Mouse (Mus musculus): ENCODE results near the gene Cep112. TPM values are rescaled to one million over a fixed set of nuclear protein-coding genes. Genes with fewer than 3 reads are reported as not detected.

The Cep112 gene
- polyA plus RNA-seq, 1 experiment, result 0.97 TPM

GRCm38 (mm10) chr11:108889121-108889520 lies 464.1 kb downstream of the Cep112 start:
- Histone ChIP-seq H3K4me3 (ENCODE audit: insufficient read depth, poor library complexity, severe bottlenecking) (no peak overlapping the region), H3K79me2 (ENCODE audit: control insufficient read depth, insufficient read depth) (no peaks in the 10 kb centered on the region), H3K36me3 (ENCODE audit: control insufficient read depth, insufficient read depth) (no peaks in the 10 kb centered on the region), H3K27me3 (ENCODE audit: control insufficient read depth, insufficient read depth, insufficient read length) (no peaks in the 10 kb centered on the region), H3ac (ENCODE audit: control insufficient read depth, insufficient read length, low read depth) (no peak overlapping the region), H3K79me3 (ENCODE audit: low read depth) (no peaks in the 10 kb centered on the region)
- TF ChIP-seq MAX (IDR thresholded peaks at IDR 0.05) (no peak), USF1 (IDR thresholded peaks at IDR 0.05; ENCODE audit: low read depth) (no peak), MYOG (IDR thresholded peaks at IDR 0.05; ENCODE audit: control insufficient read depth, extremely low read depth, insufficient read length) (no peak), CEBPB (IDR thresholded peaks at IDR 0.05; ENCODE audit: low read depth) (no peak), CTCF (IDR thresholded peaks at IDR 0.05; ENCODE audit: control insufficient read depth, insufficient read depth, insufficient read length) (no peak), FOSL1 (IDR thresholded peaks at IDR 0.05; ENCODE audit: insufficient read depth, low read length, poor library complexity, severe bottlenecking) (no peak), MYOD1 (IDR thresholded peaks at IDR 0.05; ENCODE audit: control insufficient read depth, insufficient read length, low read depth) (no peak)

GRCm38 (mm10) chr11:108890544-108890943 lies 465.6 kb downstream of the Cep112 start:
- TF ChIP-seq MAX (IDR thresholded peaks at IDR 0.05) (no peak), MYOG (IDR thresholded peaks at IDR 0.05; ENCODE audit: control insufficient read depth, extremely low read depth, insufficient read length) (no peak), MYOD1 (IDR thresholded peaks at IDR 0.05; ENCODE audit: control insufficient read depth, insufficient read length, low read depth) (no peak), FOSL1 (IDR thresholded peaks at IDR 0.05; ENCODE audit: insufficient read depth, low read length, poor library complexity, severe bottlenecking) (no peak)
- Histone ChIP-seq H3K27me3 (ENCODE audit: control insufficient read depth, insufficient read depth, insufficient read length) (no peaks in the 10 kb centered on the region), H3K79me2 (ENCODE audit: control insufficient read depth, insufficient read depth) (no peaks in the 10 kb centered on the region), H3ac (ENCODE audit: control insufficient read depth, insufficient read length, low read depth) (no peak overlapping the region), H3K79me3 (ENCODE audit: low read depth) (no peaks in the 10 kb centered on the region), H3K36me3 (ENCODE audit: control insufficient read depth, insufficient read depth) (no peaks in the 10 kb centered on the region), H3K4me3 (ENCODE audit: insufficient read depth, poor library complexity, severe bottlenecking) (no peak overlapping the region)

- Histone ChIP-seq H3K27me3 (ENCODE audit: control insufficient read depth, insufficient read depth, insufficient read length) (no peaks in the 10 kb centered on the region), H3K79me3 (ENCODE audit: low read depth) (no peaks in the 10 kb centered on the region), H3K79me2 (ENCODE audit: control insufficient read depth, insufficient read depth) (no peaks in the 10 kb centered on the region), H3K36me3 (ENCODE audit: control insufficient read depth, insufficient read depth) (no peaks in the 10 kb centered on the region), H3K4me3 (ENCODE audit: insufficient read depth, poor library complexity, severe bottlenecking) (no peak overlapping the region), H3ac (ENCODE audit: control insufficient read depth, insufficient read length, low read depth) (no peak overlapping the region)
- no peak for TF ChIP-seq CEBPB (IDR thresholded peaks at IDR 0.05; ENCODE audit: low read depth)
- TF ChIP-seq MYOD1 (IDR thresholded peaks at IDR 0.05; ENCODE audit: control insufficient read depth, insufficient read length, low read depth), result no peak
- TF ChIP-seq MYOG (IDR thresholded peaks at IDR 0.05; ENCODE audit: control insufficient read depth, extremely low read depth, insufficient read length), result no peak
- TF ChIP-seq CTCF (IDR thresholded peaks at IDR 0.05; ENCODE audit: control insufficient read depth, insufficient read depth, insufficient read length), result no peak
- no peak for TF ChIP-seq USF1 (IDR thresholded peaks at IDR 0.05; ENCODE audit: low read depth)
- TF ChIP-seq MAX (IDR thresholded peaks at IDR 0.05), result no peak
- TF ChIP-seq FOSL1 (IDR thresholded peaks at IDR 0.05; ENCODE audit: insufficient read depth, low read length, poor library complexity, severe bottlenecking), result no peak
Observed at GRCm38 (mm10) chr11:108891111-108891870, 466.3 kb downstream of the Cep112 start.

- no peaks in the 10 kb centered on the region for H3K79me3 ChIP-seq (ENCODE audit: low read depth)
- no peaks in the 10 kb centered on the region for H3K36me3 ChIP-seq (ENCODE audit: control insufficient read depth, insufficient read depth)
- no peak overlapping the region for H3ac ChIP-seq (ENCODE audit: control insufficient read depth, insufficient read length, low read depth)
- no peaks in the 10 kb centered on the region for H3K27me3 ChIP-seq (ENCODE audit: control insufficient read depth, insufficient read depth, insufficient read length)
- no peak for TF ChIP-seq MYOG (IDR thresholded peaks at IDR 0.05; ENCODE audit: control insufficient read depth, extremely low read depth, insufficient read length)
- TF ChIP-seq USF1 (IDR thresholded peaks at IDR 0.05; ENCODE audit: low read depth), result no peak
- no peak for TF ChIP-seq MAX (IDR thresholded peaks at IDR 0.05)
- TF ChIP-seq CEBPB (IDR thresholded peaks at IDR 0.05; ENCODE audit: low read depth), result no peak
- TF ChIP-seq CTCF (IDR thresholded peaks at IDR 0.05; ENCODE audit: control insufficient read depth, insufficient read depth, insufficient read length), result no peak
- TF ChIP-seq FOSL1 (IDR thresholded peaks at IDR 0.05; ENCODE audit: insufficient read depth, low read length, poor library complexity, severe bottlenecking), result no peak
- TF ChIP-seq MYOD1 (IDR thresholded peaks at IDR 0.05; ENCODE audit: control insufficient read depth, insufficient read length, low read depth), result no peak
- H3K4me3 ChIP-seq (ENCODE audit: insufficient read depth, poor library complexity, severe bottlenecking), result no peak overlapping the region
- no peaks in the 10 kb centered on the region for H3K79me2 ChIP-seq (ENCODE audit: control insufficient read depth, insufficient read depth)
Observed at GRCm38 (mm10) chr11:108891871-108892380, 466.9 kb downstream of the Cep112 start.

- Histone ChIP-seq H3K79me3 (ENCODE audit: low read depth) (no peaks in the 10 kb centered on the region), H3K79me2 (ENCODE audit: control insufficient read depth, insufficient read depth) (no peaks in the 10 kb centered on the region), H3ac (ENCODE audit: control insufficient read depth, insufficient read length, low read depth) (no peak overlapping the region), H3K36me3 (ENCODE audit: control insufficient read depth, insufficient read depth) (no peaks in the 10 kb centered on the region), H3K27me3 (ENCODE audit: control insufficient read depth, insufficient read depth, insufficient read length) (no peaks in the 10 kb centered on the region), H3K4me3 (ENCODE audit: insufficient read depth, poor library complexity, severe bottlenecking) (no peak overlapping the region)
- TF ChIP-seq MAX (IDR thresholded peaks at IDR 0.05) (no peak), CTCF (IDR thresholded peaks at IDR 0.05; ENCODE audit: control insufficient read depth, insufficient read depth, insufficient read length) (no peak), MYOD1 (IDR thresholded peaks at IDR 0.05; ENCODE audit: control insufficient read depth, insufficient read length, low read depth) (no peak), USF1 (IDR thresholded peaks at IDR 0.05; ENCODE audit: low read depth) (no peak), MYOG (IDR thresholded peaks at IDR 0.05; ENCODE audit: control insufficient read depth, extremely low read depth, insufficient read length) (no peak), CEBPB (IDR thresholded peaks at IDR 0.05; ENCODE audit: low read depth) (no peak)
Observed at GRCm38 (mm10) chr11:108892406-108892805, 467.4 kb downstream of the Cep112 start.
